Mouse (Mus musculus) C2C12 (cell line): ENCODE measurements around the gene Eaf2.

Experiments used
- CEBPB ChIP-seq: IDR thresholded peaks from one replicate; pipeline ENCODE4 v1.6.1; 2011; ENCODE audit warnings: low read depth, mild to moderate bottlenecking, control low read depth, moderate library complexity
- CTCF ChIP-seq: IDR thresholded peaks from one replicate; pipeline ENCODE4 v1.5.1; 2011; ENCODE audit not compliant: control insufficient read depth, insufficient read depth, insufficient read length
- USF1 ChIP-seq: IDR thresholded peaks from one replicate; pipeline ENCODE4 v1.6.1; 2011; ENCODE audit warnings: low read depth, mild to moderate bottlenecking, control low read depth, moderate library complexity

DNA sequence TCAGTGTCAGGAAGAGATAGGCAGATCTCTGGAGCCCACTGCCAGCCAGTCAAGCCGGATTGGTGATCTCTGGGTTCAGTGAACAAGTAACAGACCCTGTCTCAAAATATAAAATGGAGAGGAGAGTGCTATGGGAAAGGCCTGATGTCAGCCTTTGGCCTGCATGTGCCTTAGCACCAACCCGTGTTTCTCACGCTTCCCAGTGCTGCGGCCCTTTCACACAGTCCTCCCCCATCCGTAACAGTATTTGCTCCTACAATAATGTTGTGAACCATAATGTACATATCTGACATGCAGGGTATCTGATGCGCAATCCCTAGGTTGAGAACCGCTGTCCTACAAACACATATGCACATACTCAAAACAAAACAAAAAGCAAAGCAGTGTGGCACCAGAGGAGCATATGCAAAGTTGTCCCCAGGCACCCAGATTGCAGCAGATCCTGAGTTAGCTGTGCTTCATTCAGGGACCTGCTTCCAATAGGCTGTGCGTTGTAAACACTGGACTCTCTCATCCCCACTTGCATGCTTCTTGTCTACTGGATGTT, 46.3 kb upstream of the Eaf2 start:
- no peak for TF ChIP-seq CTCF
- no peak for TF ChIP-seq USF1
- TF ChIP-seq CEBPB = no peak
